Mouse (Mus musculus): ENCODE measurements around the gene Upb1. TPM values are rescaled to one million over a fixed set of nuclear protein-coding genes. Genes with fewer than 3 reads are reported as not detected.

The Upb1 gene
- polyA plus RNA-seq, 1 experiment from 2014 or later = 0.15 TPM

Other genes starting within 250 kb of the Upb1 start
- 34.2 and 36.5 TPM in 2 replicates for gene Specc1l, start 189.0 kb upstream of the Upb1 start, polyA plus RNA-seq (2016; fragmentation: Nextera tagmentation; extraction: Ambion mirVana)
- gene Adora2a, start 84.2 kb upstream of the Upb1 start, polyA plus RNA-seq (2016; fragmentation: Nextera tagmentation; extraction: Ambion mirVana) = 2.0 and 2.5 TPM in 2 replicates
- 289 and 305 TPM in 2 replicates for gene Snrpd3, start 116.4 kb downstream of the Upb1 start, polyA plus RNA-seq (2016; fragmentation: Nextera tagmentation; extraction: Ambion mirVana)
- gene Gucd1, start 116.9 kb downstream of the Upb1 start, polyA plus RNA-seq (2016; fragmentation: Nextera tagmentation; extraction: Ambion mirVana) = 28.6 and 34.3 TPM in 2 replicates
- gene Lrrc75b, start 159.2 kb downstream of the Upb1 start, polyA plus RNA-seq (2016; fragmentation: Nextera tagmentation; extraction: Ambion mirVana) = 1.1 TPM in 2 replicates
- 1.6 and 2.3 TPM in 2 replicates for gene Ggt1, start 160.5 kb downstream of the Upb1 start, polyA plus RNA-seq (2016; fragmentation: Nextera tagmentation; extraction: Ambion mirVana)
- gene Ggt5, start 188.2 kb downstream of the Upb1 start, polyA plus RNA-seq (2016; fragmentation: Nextera tagmentation; extraction: Ambion mirVana) = 0.21 and 0.97 TPM in 2 replicates
- 0.99 and 1.0 TPM in 2 replicates for gene Susd2, start 242.9 kb downstream of the Upb1 start, polyA plus RNA-seq (2016; fragmentation: Nextera tagmentation; extraction: Ambion mirVana)

Measured in forebrain, embryonic 10.5 days (tissue).